Mouse (Mus musculus) midbrain, embryonic 16.5 days (tissue): ENCODE results near the gene Gabpb2. TPM values are rescaled to one million over a fixed set of nuclear protein-coding genes. Genes with fewer than 3 reads are reported as not detected.

ENCODE experiments used
- ATAC-seq: fragments of 200-750 bp; cut with Nextera tagmentation; 2 replicates; pipeline ENCODE4 v1.8.0; 2017; ENCODE audit warnings: moderate TSS enrichment
- H3K27ac ChIP-seq: fragments of 300-500 bp; sonication (generic); 2 replicates; pipeline ENCODE4 v1.5.1; 2014; ENCODE audit warnings: mild to moderate bottlenecking, low read length, mixed read lengths
- H3K27me3 ChIP-seq: fragments of 300-500 bp; sonication (generic); 2 replicates; pipeline ENCODE4 v1.6.1; 2014; ENCODE audit warnings: low read depth, low read length, mixed read lengths; ENCODE audit not compliant: control insufficient read depth, insufficient read depth
- H3K36me3 ChIP-seq: fragments of 300-500 bp; sonication (generic); 2 replicates; pipeline ENCODE4 v1.6.1; 2014; ENCODE audit warnings: mild to moderate bottlenecking, low read length, moderate library complexity, mixed read lengths; ENCODE audit not compliant: control insufficient read depth, insufficient read depth
- H3K4me1 ChIP-seq: fragments of 300-500 bp; sonication (generic); 2 replicates; pipeline ENCODE4 v1.6.1; 2014; ENCODE audit warnings: mild to moderate bottlenecking, low read length, mixed read lengths; ENCODE audit not compliant: control insufficient read depth, insufficient read depth
- H3K4me2 ChIP-seq: fragments of 300-500 bp; sonication (generic); 2 replicates; pipeline ENCODE4 v1.6.1; 2014; ENCODE audit warnings: mild to moderate bottlenecking, low read length, mixed read lengths
- H3K4me3 ChIP-seq: fragments of 300-500 bp; sonication (generic); 2 replicates; pipeline ENCODE4 v1.5.1; 2014; ENCODE audit warnings: low read depth, mild to moderate bottlenecking, low read length, moderate library complexity, mixed read lengths
- H3K9ac ChIP-seq: fragments of 300-500 bp; sonication (generic); 2 replicates; pipeline ENCODE4 v1.6.1; 2014; ENCODE audit warnings: low read depth, low read length, mixed read lengths
- H3K9me3 ChIP-seq: fragments of 300-500 bp; sonication (generic); replicated peaks from 2 replicates; pipeline ENCODE4 v1.6.1; 2014; ENCODE audit warnings: mild to moderate bottlenecking, low read length, mixed read lengths; ENCODE audit not compliant: control insufficient read depth, poor library complexity, severe bottlenecking
- WGBS: fragments of 180-500 bp; shearing (Covaris S2); extraction: QIAGEN DNeasy Blood & Tissue Kit; methylation state at CpG from one replicate; pipeline ENCODE4 v1.1.7; 2014; 5-methylcytosine and 5-hydroxymethylcytosine counted together
- polyA plus RNA-seq: library from polyadenylated mRNA; unstranded; fragments of >200 nt; fragmentation: Nextera tagmentation; extraction: Ambion mirVana; gene quantifications from 2 replicates; pipeline ENCODE4 v1.2.1, GENCODE M21; 2015

The Gabpb2 gene
- polyA plus RNA-seq, 1 experiment from 2014 or later: 2.4 TPM

DNA sequence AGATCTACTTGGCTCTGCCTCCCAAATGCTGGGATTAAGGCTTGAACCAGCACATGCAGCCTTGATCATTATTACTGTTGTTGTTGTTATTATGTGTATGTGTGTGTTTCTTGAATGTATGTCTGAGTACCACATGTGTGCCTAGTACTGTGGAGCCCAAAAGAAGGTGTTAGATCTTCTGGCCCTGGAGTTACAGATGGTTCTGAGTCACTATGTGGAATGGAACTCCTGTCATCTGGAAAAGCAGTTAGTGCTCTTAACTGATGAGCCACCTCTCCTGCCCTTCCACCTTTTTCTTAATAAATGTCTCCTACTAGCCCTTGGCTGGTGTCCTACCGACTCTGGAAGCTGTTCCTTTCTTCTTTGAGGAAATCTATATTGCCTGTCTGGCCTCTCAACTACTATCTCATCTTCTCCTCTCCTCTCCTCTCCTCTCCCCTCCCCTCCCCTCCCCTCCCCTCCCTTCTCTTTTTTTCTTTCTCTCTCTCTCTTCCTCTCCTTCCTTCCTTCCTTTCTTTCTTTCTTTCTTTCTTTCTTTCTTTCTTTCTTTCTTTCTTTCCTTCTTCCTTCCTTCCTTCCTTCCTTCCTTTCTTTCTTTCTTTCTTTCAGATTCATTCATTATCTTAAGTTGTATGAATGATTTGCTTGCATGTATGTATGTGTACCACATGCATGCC is 30.1 kb upstream of the Gabpb2 start:
- 74% methylated on average over 1 of the region's 1 CpGs for WGBS
- Histone ChIP-seq H3K36me3 (no peaks in the 10 kb centered on the region), H3K4me2 (no peak overlapping the region), H3K27ac (no peak overlapping the region), H3K9me3 (no peaks in the 10 kb centered on the region), H3K27me3 (no peaks in the 10 kb centered on the region), H3K4me3 (no peak overlapping the region), H3K9ac (no peak overlapping the region), H3K4me1 (no peaks in the 10 kb centered on the region)
- no peak for ATAC-seq

DNA sequence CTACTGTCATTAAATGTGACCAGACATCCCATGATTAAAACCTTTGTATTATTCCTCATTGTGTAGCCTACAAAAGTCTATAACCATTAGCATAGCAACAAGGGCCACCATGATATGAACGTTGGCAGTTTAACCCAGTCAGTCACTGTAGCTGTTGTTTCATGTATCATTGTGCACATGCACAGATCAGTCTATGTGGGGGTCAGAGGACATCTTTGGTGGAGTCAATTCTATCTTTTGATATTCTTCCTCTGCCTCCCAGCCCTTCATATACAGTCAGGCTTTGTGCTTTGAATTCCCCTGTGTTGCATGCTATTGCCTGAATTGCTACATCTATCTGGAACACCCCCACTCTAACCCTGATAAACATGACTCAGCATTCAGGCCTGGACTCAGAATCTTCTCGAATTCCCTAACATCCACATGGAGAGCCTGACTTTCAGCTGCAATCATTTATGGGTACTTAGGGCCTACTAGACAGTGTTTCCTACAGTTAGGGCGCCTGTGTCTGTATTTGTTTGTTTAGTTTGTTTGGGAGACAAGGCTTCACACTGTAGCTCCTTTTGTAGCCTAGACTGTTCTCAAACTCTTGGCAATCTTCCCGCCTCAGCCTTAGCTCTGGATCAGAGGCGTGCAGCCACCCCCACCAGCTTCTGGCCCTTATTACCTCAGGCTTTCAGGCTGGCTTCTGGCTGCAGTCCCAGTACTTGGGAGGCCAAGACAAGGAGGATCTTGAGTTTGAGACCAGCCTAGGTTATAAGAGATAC is 28.9 kb upstream of the Gabpb2 start:
- no peaks in the 10 kb centered on the region for H3K36me3 ChIP-seq
- no peaks in the 10 kb centered on the region for H3K27me3 ChIP-seq
- no peak overlapping the region for H3K4me3 ChIP-seq
- no peaks in the 10 kb centered on the region for H3K4me1 ChIP-seq
- no peak overlapping the region for H3K27ac ChIP-seq
- H3K9me3 ChIP-seq: no peaks in the 10 kb centered on the region
- no peak overlapping the region for H3K4me2 ChIP-seq
- 78% methylated on average over 5 of the region's 5 CpGs for WGBS
- ATAC-seq: no peak
- no peak overlapping the region for H3K9ac ChIP-seq

- Histone ChIP-seq H3K9ac (no peak overlapping the region), H3K4me3 (no peak overlapping the region), H3K9me3 (no peaks in the 10 kb centered on the region), H3K4me2 (no peak overlapping the region), H3K36me3 (no peaks in the 10 kb centered on the region), H3K27me3 (no peaks in the 10 kb centered on the region), H3K27ac (no peak overlapping the region), H3K4me1 (no peaks in the 10 kb centered on the region)
- ATAC-seq: no peak
- WGBS: 85% methylated on average over 2 of the region's 2 CpGs
Measured at GRCm38 (mm10) chr3:95243086-95243485, 25.4 kb upstream of the Gabpb2 start.

GRCm38 (mm10) chr3:95241498-95241897 is 23.8 kb upstream of the Gabpb2 start, which contains the start of gene Gm128:
TSS of gene Gm128 (minus strand) at chr3:95241598.
- H3K4me2 ChIP-seq: no peak within 1 kb of the TSS
- ATAC-seq: no peak

DNA sequence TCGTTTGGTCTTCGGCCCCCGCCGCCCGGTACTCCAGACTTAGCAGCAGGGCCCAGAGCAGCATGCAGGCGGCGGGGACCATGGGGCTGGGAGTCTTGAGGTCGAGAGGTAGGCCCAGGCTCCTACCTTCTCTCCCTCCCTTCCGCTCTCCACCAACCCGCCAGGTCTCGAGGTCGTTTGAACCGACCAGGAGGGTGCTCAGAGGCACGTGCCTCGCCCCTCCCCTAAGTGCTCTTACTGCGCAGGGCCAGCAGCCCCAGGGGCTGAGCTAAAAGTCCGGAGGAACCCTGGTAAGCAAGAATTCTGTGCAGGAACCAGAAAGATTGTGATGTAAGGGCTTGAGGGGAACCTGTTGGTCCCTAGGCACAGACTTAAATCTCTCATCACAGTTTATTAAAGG is 23.2 kb upstream of the Gabpb2 start:
- no peak overlapping the region for H3K27ac ChIP-seq
- H3K27me3 ChIP-seq: no peaks in the 10 kb centered on the region
- no peak overlapping the region for H3K4me2 ChIP-seq
- H3K4me1 ChIP-seq: no peaks in the 10 kb centered on the region
- no peaks in the 10 kb centered on the region for H3K9me3 ChIP-seq
- H3K9ac ChIP-seq: no peak overlapping the region
- H3K4me3 ChIP-seq: no peak overlapping the region
- WGBS: 32% methylated on average over 17 of the region's 17 CpGs
- H3K36me3 ChIP-seq: peaks cover 16% of the 10 kb centered on the region
- ATAC-seq: no peak

More at GRCm38 (mm10) chr3:95241498-95241897, 23.8 kb upstream of the Gabpb2 start, which contains the start of gene Gm128:
- 71% methylated on average over 7 of the region's 7 CpGs for WGBS
- peaks cover 10% of the 10 kb centered on the region for H3K36me3 ChIP-seq
- H3K27me3 ChIP-seq: no peaks in the 10 kb centered on the region
- no peak within 1 kb of the TSS for H3K9ac ChIP-seq
- H3K4me1 ChIP-seq: no peaks in the 10 kb centered on the region
- H3K27ac ChIP-seq: no peak within 1 kb of the TSS
- no peak within 1 kb of the TSS for H3K4me3 ChIP-seq
- H3K9me3 ChIP-seq: no peaks in the 10 kb centered on the region

DNA sequence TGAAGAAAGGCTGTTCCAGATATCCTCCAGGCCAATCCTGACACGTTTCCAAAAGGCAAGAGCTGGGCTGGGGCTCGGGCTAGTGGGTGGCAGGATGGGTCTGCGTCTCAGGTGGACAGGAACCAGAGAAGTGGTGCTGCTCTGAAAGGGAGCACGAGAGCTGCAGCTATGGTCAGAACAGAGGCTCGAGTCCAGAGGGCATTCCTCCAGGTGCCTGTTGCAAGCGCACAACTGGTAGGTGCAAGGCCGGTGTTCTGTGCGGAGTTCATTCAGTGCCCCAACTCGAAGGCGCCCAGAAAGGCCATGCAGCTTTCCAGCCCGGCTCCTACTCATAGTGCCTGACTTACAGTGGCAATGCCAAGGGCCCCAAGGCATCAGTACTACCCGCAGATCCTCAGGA is 22.3 kb upstream of the Gabpb2 start:
- Histone ChIP-seq H3K27me3 (no peaks in the 10 kb centered on the region), H3K9me3 (no peaks in the 10 kb centered on the region), H3K36me3 (peaks cover 24% of the 10 kb centered on the region), H3K4me1 (no peaks in the 10 kb centered on the region), H3K9ac (no peak overlapping the region), H3K27ac (no peak overlapping the region), H3K4me3 (no peak overlapping the region), H3K4me2 (no peak overlapping the region)
- WGBS: 87% methylated on average over 12 of the region's 12 CpGs
- ATAC-seq: no peak

DNA sequence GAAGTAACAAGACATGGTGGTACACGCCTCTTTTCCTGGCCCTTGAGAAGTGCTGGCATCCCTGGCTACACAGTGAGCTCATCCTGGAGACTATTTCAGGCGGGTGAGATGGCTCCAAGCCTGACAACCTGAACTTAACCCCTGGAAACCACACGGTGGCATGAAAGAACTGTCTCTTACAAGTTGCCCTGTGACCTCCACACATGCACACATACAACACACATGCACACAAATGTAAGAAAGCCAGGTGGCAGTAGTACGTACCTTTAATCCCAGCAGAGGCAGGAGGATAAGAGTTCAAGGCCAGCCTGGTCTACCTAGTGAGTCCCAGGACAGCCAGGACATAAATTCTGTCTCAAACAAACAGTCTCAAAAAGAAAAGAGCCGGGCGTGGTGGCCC is 21.3 kb upstream of the Gabpb2 start:
- Histone ChIP-seq H3K4me2 (no peak overlapping the region), H3K27ac (no peak overlapping the region), H3K27me3 (no peaks in the 10 kb centered on the region), H3K9ac (no peak overlapping the region), H3K4me3 (no peak overlapping the region), H3K36me3 (peaks cover 28% of the 10 kb centered on the region), H3K9me3 (no peaks in the 10 kb centered on the region), H3K4me1 (no peaks in the 10 kb centered on the region)
- WGBS: 94% methylated on average over 6 of the region's 6 CpGs
- ATAC-seq: no peak

- no peak overlapping the region for H3K4me3 ChIP-seq
- peaks cover 41% of the 10 kb centered on the region for H3K36me3 ChIP-seq
- H3K4me2 ChIP-seq: no peak overlapping the region
- H3K9ac ChIP-seq: no peak overlapping the region
- H3K4me1 ChIP-seq: no peaks in the 10 kb centered on the region
- H3K27ac ChIP-seq: no peak overlapping the region
- ATAC-seq: no peak
- no peaks in the 10 kb centered on the region for H3K27me3 ChIP-seq
- H3K9me3 ChIP-seq: no peaks in the 10 kb centered on the region
- 93% methylated on average over 8 of the region's 8 CpGs for WGBS
Measured at GRCm38 (mm10) chr3:95237541-95238099, 19.9 kb upstream of the Gabpb2 start.
